Mouse (Mus musculus): ENCODE measurements around the gene Lpin2. TPM values are rescaled to one million over a fixed set of nuclear protein-coding genes. Genes with fewer than 3 reads are reported as not detected.
A peak's percentile ranks its signal among the peaks of the same experiment; 100 is the strongest.

Gene Lpin2
- polyA plus RNA-seq, 2 experiments: 31.4 to 36.1 TPM

- no peak overlapping the region; the same call in 1 of the 2 replicates for H3K9ac ChIP-seq (ENCODE audit: low read depth, low read length, severe bottlenecking)
- no peaks in the 10 kb centered on the region for H3K36me3 ChIP-seq (ENCODE audit: control insufficient read depth, insufficient read depth, low read length)
- H3K4me3 ChIP-seq (replicated peaks; ENCODE audit: low read length): no peak overlapping the region
- H3K27me3 ChIP-seq (ENCODE audit: control insufficient read depth, insufficient read depth, low read length): no peaks in the 10 kb centered on the region
- peaks cover 17% of the 10 kb centered on the region for H3K4me1 ChIP-seq (ENCODE audit: control insufficient read depth, insufficient read depth, low read length)
- peak overlapping the region; percentile 79; the same call in 1 of the 2 replicates for H3K27ac ChIP-seq (replicated peaks; ENCODE audit: low read depth, low read length)
- no peak for TF ChIP-seq POLR2A (IDR thresholded peaks at IDR 0.05; ENCODE audit: borderline replicate concordance, extremely low read depth, insufficient read depth, insufficient read length)
- WGBS: 87% methylated on average over 8 of the region's 8 CpGs
- no peaks in the 10 kb centered on the region for H3K9me3 ChIP-seq (ENCODE audit: control insufficient read depth, low read length)
- no peak overlapping the region for H3K4me2 ChIP-seq (replicated peaks; ENCODE audit: low read depth, low read length, severe bottlenecking)
- no peak for DNase-seq (ENCODE audit: low spot score)
- no peak for ATAC-seq (ENCODE audit: low FRiP score, low read depth)
Observed at GRCm38 (mm10) chr17:71160244-71160995, 21.9 kb upstream of the Lpin2 start.

- H3K9me3 ChIP-seq (ENCODE audit: control insufficient read depth, low read length): no peaks in the 10 kb centered on the region
- TF ChIP-seq POLR2A (IDR thresholded peaks at IDR 0.05; ENCODE audit: borderline replicate concordance, extremely low read depth, insufficient read depth, insufficient read length): no peak
- H3K4me1 ChIP-seq (ENCODE audit: control insufficient read depth, insufficient read depth, low read length): peaks cover 3% of the 10 kb centered on the region
- DNase-seq (ENCODE audit: low spot score) (no peak), ATAC-seq (ENCODE audit: low FRiP score, low read depth) (no peak)
- H3K4me3 ChIP-seq (replicated peaks; ENCODE audit: low read length): no peak overlapping the region
- no peaks in the 10 kb centered on the region for H3K27me3 ChIP-seq (ENCODE audit: control insufficient read depth, insufficient read depth, low read length)
- no peak overlapping the region for H3K27ac ChIP-seq (replicated peaks; ENCODE audit: low read depth, low read length)
- no peak overlapping the region for H3K4me2 ChIP-seq (replicated peaks; ENCODE audit: low read depth, low read length, severe bottlenecking)
- no peak overlapping the region for H3K9ac ChIP-seq (ENCODE audit: low read depth, low read length, severe bottlenecking)
- 72% methylated on average over 6 of the region's 6 CpGs for WGBS
- H3K36me3 ChIP-seq (ENCODE audit: control insufficient read depth, insufficient read depth, low read length): no peaks in the 10 kb centered on the region
Observed at GRCm38 (mm10) chr17:71164991-71165390, 17.4 kb upstream of the Lpin2 start.

DNA sequence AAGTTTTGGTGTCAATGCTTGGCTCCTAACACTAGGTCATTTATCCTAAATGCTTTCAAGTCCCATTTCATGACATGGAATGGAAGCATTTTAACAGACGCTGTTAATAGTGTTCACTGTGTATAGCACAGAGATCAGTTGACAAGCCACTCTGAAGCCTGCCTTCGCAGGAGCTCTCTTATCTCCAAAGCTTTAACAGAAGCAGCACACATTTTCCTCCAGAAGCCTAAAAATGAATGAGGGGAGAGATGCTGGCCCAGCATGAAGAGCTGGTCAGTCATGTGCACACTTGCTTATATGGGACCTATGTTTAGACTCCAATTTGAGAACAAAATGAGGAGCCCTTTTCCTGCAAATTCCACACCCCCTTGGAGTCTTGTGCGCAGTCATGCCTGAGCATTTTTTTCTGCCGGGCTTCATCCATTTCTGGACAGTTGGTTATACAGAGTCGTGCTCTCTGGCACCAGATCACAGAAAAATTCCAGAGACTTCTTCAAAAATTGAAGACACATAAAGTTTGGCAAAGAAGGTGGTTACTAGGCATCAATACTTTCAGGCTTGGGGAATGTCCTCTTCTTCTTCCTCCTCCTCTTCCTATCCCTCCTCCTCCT lies 14.1 kb upstream of the Lpin2 start:
- Histone ChIP-seq H3K27ac (replicated peaks; ENCODE audit: low read depth, low read length) (no peak overlapping the region), H3K27me3 (ENCODE audit: control insufficient read depth, insufficient read depth, low read length) (no peaks in the 10 kb centered on the region), H3K4me1 (ENCODE audit: control insufficient read depth, insufficient read depth, low read length) (no peaks in the 10 kb centered on the region), H3K4me3 (replicated peaks; ENCODE audit: low read length) (no peak overlapping the region), H3K9me3 (ENCODE audit: control insufficient read depth, low read length) (no peaks in the 10 kb centered on the region), H3K4me2 (replicated peaks; ENCODE audit: low read depth, low read length, severe bottlenecking) (no peak overlapping the region), H3K9ac (ENCODE audit: low read depth, low read length, severe bottlenecking) (no peak overlapping the region), H3K36me3 (ENCODE audit: control insufficient read depth, insufficient read depth, low read length) (no peaks in the 10 kb centered on the region)
- no peak for DNase-seq (ENCODE audit: low spot score)
- TF ChIP-seq POLR2A (IDR thresholded peaks at IDR 0.05; ENCODE audit: borderline replicate concordance, extremely low read depth, insufficient read depth, insufficient read length): no peak
- WGBS: 75% methylated on average over 5 of the region's 5 CpGs
- no peak for ATAC-seq (ENCODE audit: low FRiP score, low read depth)

DNA sequence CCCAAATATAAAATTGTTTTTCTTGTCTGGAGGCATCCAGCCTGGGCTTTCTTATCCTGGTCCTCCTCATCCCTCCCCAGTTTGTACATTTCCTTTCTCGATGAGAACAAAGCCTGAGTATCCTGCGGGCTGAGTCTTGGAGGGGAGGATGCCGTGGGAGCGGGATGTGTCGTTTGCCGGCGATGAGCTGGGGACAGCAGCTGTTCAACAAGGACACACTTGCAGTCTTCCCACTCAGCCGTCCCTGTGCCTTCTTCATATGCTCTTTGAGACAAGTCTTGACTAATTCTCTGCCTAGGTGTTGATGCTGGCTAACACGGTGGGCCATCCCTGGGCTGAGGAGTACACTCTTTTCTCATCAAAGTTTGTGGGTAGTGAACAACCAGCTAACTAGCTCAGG lies 13.5 kb upstream of the Lpin2 start:
- H3K9ac ChIP-seq (ENCODE audit: low read depth, low read length, severe bottlenecking): no peak overlapping the region
- no peak overlapping the region for H3K4me3 ChIP-seq (replicated peaks; ENCODE audit: low read length)
- H3K9me3 ChIP-seq (ENCODE audit: control insufficient read depth, low read length): no peaks in the 10 kb centered on the region
- no peak overlapping the region for H3K4me2 ChIP-seq (replicated peaks; ENCODE audit: low read depth, low read length, severe bottlenecking)
- ATAC-seq (ENCODE audit: low FRiP score, low read depth) (no peak), DNase-seq (ENCODE audit: low spot score) (no peak)
- H3K36me3 ChIP-seq (ENCODE audit: control insufficient read depth, insufficient read depth, low read length): no peaks in the 10 kb centered on the region
- no peaks in the 10 kb centered on the region for H3K27me3 ChIP-seq (ENCODE audit: control insufficient read depth, insufficient read depth, low read length)
- H3K4me1 ChIP-seq (ENCODE audit: control insufficient read depth, insufficient read depth, low read length): no peaks in the 10 kb centered on the region
- TF ChIP-seq POLR2A (IDR thresholded peaks at IDR 0.05; ENCODE audit: borderline replicate concordance, extremely low read depth, insufficient read depth, insufficient read length): no peak
- H3K27ac ChIP-seq (replicated peaks; ENCODE audit: low read depth, low read length): no peak overlapping the region
- 72% methylated on average over 9 of the region's 9 CpGs for WGBS

- H3K4me1 ChIP-seq (ENCODE audit: control insufficient read depth, insufficient read depth, low read length): no peaks in the 10 kb centered on the region
- ATAC-seq (ENCODE audit: low FRiP score, low read depth): no peak
- H3K9ac ChIP-seq (ENCODE audit: low read depth, low read length, severe bottlenecking): no peak overlapping the region
- no peaks in the 10 kb centered on the region for H3K27me3 ChIP-seq (ENCODE audit: control insufficient read depth, insufficient read depth, low read length)
- WGBS: 77% methylated on average over 1 of the region's 1 CpGs
- no peaks in the 10 kb centered on the region for H3K9me3 ChIP-seq (ENCODE audit: control insufficient read depth, low read length)
- H3K36me3 ChIP-seq (ENCODE audit: control insufficient read depth, insufficient read depth, low read length): no peaks in the 10 kb centered on the region
- H3K27ac ChIP-seq (replicated peaks; ENCODE audit: low read depth, low read length): no peak overlapping the region
- no peak for DNase-seq (ENCODE audit: low spot score)
- H3K4me3 ChIP-seq (replicated peaks; ENCODE audit: low read length): no peak overlapping the region
- no peak overlapping the region for H3K4me2 ChIP-seq (replicated peaks; ENCODE audit: low read depth, low read length, severe bottlenecking)
- TF ChIP-seq POLR2A (IDR thresholded peaks at IDR 0.05; ENCODE audit: borderline replicate concordance, extremely low read depth, insufficient read depth, insufficient read length): no peak
Observed at GRCm38 (mm10) chr17:71169639-71170038, 12.7 kb upstream of the Lpin2 start.

Measured in limb, embryonic 14.5 days (tissue).